Mouse (Mus musculus) gonadal fat pad, adult 2 months (tissue): Measurements from ENCODE around the gene Ipo13. TPM values are rescaled to one million over a fixed set of nuclear protein-coding genes. Genes with fewer than 3 reads are reported as not detected.

Experiments used
- DNase-seq: peaks from one replicate; pipeline ENCODE4 v3.0.0-alpha.2; 2012; ENCODE audit warnings: low read depth
- polyA plus RNA-seq: library from polyadenylated mRNA; depleted of rRNA; stranded (reverse); fragments of >200 nt; gene quantifications from 2 replicates; pipeline ENCODE4 v1.2.3, GENCODE M21; 2012; rRNA removed

Gene Ipo13
- polyA plus RNA-seq, 1 experiment = 58.7 TPM

DNA sequence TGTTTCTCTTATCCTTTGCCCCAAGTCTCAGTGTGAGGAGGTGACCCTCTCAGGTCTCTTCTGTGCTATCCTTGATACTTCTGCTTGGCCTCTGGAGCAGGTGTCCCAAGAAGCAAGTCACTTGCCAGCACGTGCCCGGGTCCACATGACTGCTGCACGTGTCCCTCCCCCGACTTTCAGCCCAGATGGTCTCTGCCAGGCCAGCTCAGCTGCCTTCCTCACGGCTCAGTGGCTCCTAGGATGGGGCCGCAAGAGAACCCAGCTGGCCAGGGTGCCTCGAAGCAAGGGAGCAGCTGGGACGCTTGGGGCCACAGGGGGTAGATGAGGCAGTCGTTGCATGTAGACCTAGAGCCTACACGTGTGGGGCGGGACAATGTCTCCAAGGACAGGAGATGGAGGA, 69.5 kb downstream of the Ipo13 start:
- DNase-seq = no peak

Other genes with a start within 250 kb of the Ipo13 start
- gene Dmap1, start 232.7 kb downstream of the Ipo13 start, polyA plus RNA-seq = 16.6 and 20.2 TPM in 2 replicates
- not detected in 2 replicates for gene Gm12845, start 190.6 kb downstream of the Ipo13 start, polyA plus RNA-seq
- gene Klf17, start 149.4 kb downstream of the Ipo13 start, polyA plus RNA-seq = not detected in 2 replicates
- gene Slc6a9, start 80.5 kb downstream of the Ipo13 start, polyA plus RNA-seq = 45.1 and 50.9 TPM in 2 replicates
- gene Ccdc24, start 42.4 kb downstream of the Ipo13 start, polyA plus RNA-seq = 3.3 and 3.5 TPM in 2 replicates
- gene B4galt2, start 31.5 kb downstream of the Ipo13 start, polyA plus RNA-seq = 13.1 and 18.1 TPM in 2 replicates
- gene Atp6v0b, start 27.7 kb downstream of the Ipo13 start, polyA plus RNA-seq = 345 and 427 TPM in 2 replicates
- 8.9 and 11.4 TPM in 2 replicates for gene Dph2, start 23.0 kb downstream of the Ipo13 start, polyA plus RNA-seq
- 3.2 and 4.4 TPM in 2 replicates for gene Artn, start 14.8 kb upstream of the Ipo13 start, polyA plus RNA-seq
- 51.8 and 59.3 TPM in 2 replicates for gene St3gal3, start 219.9 kb upstream of the Ipo13 start, polyA plus RNA-seq